Mouse (Mus musculus): ENCODE measurements at regions not wholly inside any gene's neighbourhood (a gene's known extent, or its start where the extent isn't known, plus 50 kb on each side); places are given as distances from the start of the nearest gene placed in this dataset.

- no peak for DNase-seq
Measured at GRCm38 (mm10) chr14:99366281-99366987, 67.9 kb downstream of the Klf5 start.

- DNase-seq, result no peak
Measured at GRCm38 (mm10) chr14:99366996-99367555, 68.6 kb downstream of the Klf5 start.

DNA sequence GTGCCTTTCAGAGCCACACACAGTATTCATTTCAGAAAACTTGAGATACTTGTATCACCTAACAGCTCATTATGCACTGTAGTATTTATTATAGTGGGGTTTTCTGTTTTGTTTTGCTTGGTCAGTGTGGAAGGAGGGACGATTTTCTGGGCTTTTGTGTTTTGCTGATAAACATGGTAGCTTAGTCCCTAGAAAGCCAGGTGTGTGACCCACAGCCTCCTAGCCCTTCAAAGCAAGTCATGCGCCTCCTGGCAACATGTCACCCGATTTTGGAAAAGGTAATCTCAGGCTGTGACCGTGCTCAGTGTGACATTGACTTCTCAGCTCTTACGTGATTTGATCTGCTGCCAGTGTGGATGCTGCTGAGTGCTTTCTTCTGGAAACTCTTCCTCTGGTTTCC, 70.9 kb downstream of the Klf5 start:
- DNase-seq, result no peak

DNA sequence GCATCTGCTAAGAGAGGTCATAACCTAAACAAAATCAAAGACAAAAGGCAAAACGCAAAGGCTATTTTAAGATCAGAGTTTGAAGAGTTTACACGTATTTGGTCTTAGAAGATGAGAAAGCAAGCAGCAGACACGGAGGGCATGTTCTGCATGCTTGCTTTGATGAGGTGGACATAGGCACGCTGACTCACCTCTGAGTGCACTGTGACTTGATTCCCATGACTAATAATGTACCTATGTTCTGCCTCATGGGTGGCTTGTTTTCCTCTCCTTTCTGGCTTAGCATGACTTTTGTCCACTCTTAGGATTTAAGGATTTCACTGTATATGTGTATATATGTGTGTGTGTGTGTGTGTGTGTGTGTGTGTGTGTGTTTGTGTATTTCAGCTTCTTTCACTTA, 75.2 kb downstream of the Klf5 start:
- DNase-seq, result no peak

DNA sequence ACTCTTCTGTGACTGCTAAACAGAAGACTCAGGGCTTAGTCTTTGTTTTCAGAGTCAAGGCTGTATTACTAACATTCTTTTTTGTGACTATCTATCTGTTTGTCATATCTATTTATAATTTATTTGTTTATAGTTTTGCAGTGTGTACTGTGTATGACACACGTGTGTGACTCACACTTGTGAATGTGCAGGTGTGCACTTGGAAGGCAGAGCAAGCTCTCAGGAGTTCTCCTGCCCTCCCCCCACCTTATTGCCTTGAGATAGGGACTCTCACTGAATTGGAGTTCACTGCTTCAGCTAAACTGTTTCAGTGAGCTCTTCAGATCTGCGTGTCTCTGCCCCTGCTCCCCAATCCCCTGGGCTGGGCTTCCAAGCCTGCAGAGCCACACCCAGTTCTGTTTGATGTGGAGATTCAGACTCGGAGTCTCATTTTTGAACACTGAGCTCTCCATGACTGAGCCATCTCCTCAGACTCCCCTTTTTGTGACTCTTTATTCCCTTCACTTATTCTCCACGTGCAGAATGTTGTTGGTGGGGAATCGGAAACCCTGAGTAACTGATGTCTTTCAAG, 76.6 kb downstream of the Klf5 start:
- DNase-seq, result no peak

GRCm38 (mm10) chr14:99376652-99377502, 78.4 kb downstream of the Klf5 start:
- no peak for DNase-seq

- DNase-seq, result no peak
Measured at GRCm38 (mm10) chr14:99381262-99382017, 82.9 kb downstream of the Klf5 start.

DNA sequence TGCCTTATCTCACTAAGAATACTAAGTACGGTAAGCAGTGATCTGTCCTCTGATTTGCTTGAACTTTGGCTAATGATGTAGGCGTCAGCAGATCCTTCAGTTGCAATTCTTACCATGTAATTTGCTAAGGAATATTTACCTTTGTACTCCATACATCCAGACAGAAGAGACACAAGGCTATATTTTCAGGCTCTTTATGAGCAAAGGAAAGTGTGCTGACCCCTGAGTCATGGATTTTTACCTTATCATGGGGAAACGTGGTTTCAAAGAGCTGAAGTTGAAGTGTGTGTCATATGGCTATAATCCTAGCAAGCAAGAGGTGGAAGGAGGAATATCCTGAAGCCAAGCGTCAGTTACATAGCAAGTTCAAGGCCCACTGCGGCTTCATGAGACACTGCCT, 83.6 kb downstream of the Klf5 start:
- no peak for DNase-seq

DNA sequence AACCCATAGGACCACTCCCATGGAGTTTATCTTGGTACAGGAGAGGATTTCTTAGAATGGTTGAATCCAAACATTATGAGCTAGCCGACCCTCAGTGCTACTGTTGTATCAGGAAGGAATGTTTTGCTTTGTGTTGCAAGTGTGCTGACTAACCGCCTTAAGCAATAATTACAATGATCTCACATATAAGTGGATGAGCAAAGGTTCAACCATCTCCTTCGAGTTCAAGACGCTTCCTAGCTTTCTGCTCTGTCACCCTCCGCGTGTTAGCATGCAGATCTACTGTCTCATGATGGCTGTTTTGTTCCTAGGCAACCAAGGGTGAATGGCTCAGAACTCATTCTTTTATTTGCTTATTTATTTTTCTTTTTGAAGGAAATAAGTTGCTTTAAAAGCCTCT, 84.7 kb downstream of the Klf5 start:
- DNase-seq, result no peak

DNA sequence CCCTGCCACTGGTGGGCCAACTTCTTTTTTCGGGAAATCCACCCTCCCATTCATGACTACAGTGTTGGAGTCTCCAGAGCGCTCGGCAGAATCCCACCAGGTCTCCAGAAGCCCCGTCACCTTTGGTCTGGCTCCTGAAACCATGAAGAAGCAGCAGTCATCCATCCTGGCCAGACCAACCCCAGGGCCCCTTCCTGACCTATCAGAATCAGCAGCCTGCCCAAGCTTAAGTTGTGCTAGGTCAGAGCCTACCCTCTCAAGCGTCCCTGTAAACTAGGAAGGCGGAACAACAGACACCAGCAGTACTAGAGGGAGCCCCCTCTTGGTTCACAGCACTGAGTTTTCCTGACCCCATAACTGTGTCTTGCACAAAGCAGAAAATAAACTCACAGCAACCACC, 89.1 kb downstream of the Klf5 start:
- no peak for DNase-seq

- no peak for DNase-seq
Measured at GRCm38 (mm10) chr14:99389306-99389705, 90.8 kb downstream of the Klf5 start.

GRCm38 (mm10) chr14:99391700-99392099, 93.2 kb downstream of the Klf5 start:
- no peak for DNase-seq

- DNase-seq, result no peak
Measured at GRCm38 (mm10) chr14:99392813-99393212, 94.3 kb downstream of the Klf5 start.

DNA sequence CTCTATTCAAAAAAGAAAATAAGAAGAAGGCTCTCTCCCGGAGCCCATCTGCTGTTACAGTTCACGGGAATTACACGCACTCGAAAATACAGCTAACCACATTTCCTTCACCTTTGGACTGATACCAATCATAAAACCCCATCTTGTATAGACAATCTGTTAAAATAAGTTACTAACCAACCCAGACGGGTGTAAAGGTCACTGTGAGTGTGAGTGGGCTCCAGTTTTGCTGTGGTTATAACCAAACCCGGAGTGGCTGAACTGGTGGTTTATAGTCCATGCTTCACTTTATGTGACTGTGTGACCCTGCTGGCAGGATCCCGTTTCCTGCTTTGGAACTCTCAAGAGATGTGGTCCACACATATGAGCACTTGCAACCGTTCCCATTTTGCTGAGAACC, 95.1 kb downstream of the Klf5 start:
- no peak for DNase-seq

GRCm38 (mm10) chr14:99403155-99403726, 104.8 kb downstream of the Klf5 start:
- DNase-seq, result no peak

GRCm38 (mm10) chr14:99405228-99405627, 106.7 kb downstream of the Klf5 start:
- DNase-seq, result no peak

GRCm38 (mm10) chr14:99411835-99412234, 113.3 kb downstream of the Klf5 start:
- DNase-seq, result no peak

DNA sequence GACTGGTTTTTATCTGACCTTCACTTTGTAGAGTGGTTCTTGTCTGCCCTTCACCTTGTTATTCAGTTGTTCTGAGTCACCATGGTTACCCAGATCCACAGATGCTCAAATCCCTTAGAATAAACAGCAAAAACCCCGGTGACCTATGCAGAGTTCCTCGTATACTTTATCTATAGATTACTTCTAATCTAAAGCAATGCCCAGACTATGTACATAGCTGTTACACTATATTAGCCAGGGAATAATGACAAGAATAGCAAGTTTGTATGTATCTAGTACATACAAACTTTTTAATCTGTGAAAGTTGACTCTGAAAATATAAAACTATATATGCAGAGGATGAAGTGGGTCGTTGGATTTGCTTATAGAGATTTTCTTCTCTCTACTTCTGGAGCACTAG, 117.7 kb downstream of the Klf5 start:
- no peak for DNase-seq

DNA sequence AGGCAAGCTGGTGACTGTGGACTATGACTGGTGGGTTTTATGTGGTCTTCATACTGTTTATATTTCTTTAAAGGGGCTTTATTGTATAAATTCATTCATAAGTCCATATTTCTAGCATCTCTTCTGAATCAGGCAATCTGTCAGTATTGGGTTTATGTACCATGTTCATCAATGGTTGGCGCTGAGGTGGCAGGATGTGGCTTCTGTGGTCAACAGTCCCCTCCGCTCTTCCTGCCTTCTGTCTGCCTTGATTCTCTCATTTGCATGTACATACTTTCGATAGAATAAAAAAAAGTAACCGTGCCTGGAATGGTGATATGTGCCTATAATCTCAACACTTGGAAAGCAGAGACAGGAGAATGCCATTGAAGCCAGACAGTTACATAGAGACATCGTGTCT, 120.5 kb downstream of the Klf5 start:
- DNase-seq, result no peak

- DNase-seq, result no peak
Measured at GRCm38 (mm10) chr14:99423334-99423733, 124.8 kb downstream of the Klf5 start.

DNA sequence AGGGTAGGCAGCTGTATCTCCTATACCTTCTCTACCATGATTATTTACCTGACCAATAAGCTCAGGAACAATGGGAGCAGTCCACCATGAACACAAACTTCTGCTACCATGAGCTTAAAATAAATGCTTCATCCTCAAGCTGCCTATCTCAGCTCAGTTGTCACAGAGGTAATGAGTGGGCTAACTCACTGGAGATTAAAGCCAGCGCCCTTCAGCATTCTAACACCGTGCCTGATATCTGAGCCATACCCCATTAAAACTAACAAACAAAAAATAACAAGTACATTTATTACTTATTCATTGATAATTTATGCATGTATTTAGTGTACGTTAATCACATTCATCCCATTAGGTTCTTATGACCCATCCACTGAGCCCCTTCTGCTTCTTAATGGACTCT, 128.6 kb downstream of the Klf5 start:
- DNase-seq, result no peak

- no peak for DNase-seq
Measured at GRCm38 (mm10) chr14:99430323-99430722, 131.8 kb downstream of the Klf5 start.

DNA sequence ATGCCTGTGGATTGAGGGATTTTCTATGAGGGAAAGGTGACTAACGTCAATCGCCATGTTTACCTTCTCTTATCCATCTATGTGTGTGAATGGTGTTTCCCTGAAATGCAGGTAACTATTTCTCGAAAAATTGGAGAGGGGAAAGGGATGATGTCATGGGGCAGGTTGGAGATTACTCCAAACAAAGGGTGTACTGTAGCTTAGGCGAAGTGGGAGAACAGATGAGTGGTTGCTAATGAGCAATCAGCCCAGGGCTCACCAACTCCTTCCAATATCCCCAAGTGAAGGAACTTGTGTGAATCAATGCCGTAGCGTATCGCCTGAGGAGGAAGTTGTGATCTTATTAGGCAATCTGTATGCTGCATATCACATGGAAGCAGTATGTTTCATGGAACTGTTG, 133.2 kb downstream of the Klf5 start:
- DNase-seq, result no peak

Data from cerebellum, postnatal 36 days (tissue).